In the genomic region with DNA sequence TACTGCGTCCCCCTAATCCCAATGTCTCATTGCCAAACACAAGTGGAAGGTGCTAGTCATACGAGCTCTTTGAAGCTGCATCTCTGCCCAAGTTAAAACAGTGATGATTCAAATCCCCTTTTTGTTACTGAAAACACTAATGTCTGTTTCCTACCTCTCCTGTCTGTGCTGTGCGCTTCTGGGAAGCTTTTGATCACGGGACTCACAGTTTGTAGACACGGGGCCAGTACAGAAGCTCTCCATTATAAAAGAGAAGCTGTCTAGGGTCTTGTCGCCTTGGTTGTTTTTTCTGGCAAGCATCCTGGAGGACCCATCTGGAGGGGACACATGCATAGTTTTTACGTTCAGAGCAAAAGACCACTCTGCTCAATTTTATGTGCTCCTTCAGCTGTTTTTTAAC, we compare ENCODE assay signal across 26 mouse cellular contexts. TPM values are rescaled to one million over a fixed set of nuclear protein-coding genes. Genes with fewer than 3 reads are reported as not detected.
A peak's percentile ranks its signal among the peaks of the same experiment; 100 is the strongest.
DNase-seq lines count a peak whose midpoint lies in the region; ATAC-seq and TF ChIP-seq lines count a peak whose summit lies in the region.
"Had no signal": no experiment of that assay in that cellular context is flagged by ENCODE, and none has a peak within 500 bp of the region (broad histone marks: within the 10 kb centered on the region; RNA-seq: fewer than 3 reads in every experiment).

No protein-coding gene starts in this region.

- no peak for DNase-seq in testis, postnatal 14 days (ENCODE audit: low spot score)
- peak; percentile 20 for DNase-seq in ZHBTc4 (ENCODE audit: low read depth, low spot score)
- no peak for DNase-seq in ovary, adult 18-20 months (ENCODE audit: low spot score)
- DNase-seq: adrenal gland, adult 8-10 months; adrenal gland, postnatal 14 days; adrenal gland, postnatal 36 days; B cell, adult 2 months; cerebellum, adult 11-12 months; cerebellum, adult 2 months; cerebellum, adult 9-10 months; cerebellum, postnatal 10 days; cerebellum, postnatal 25 days had no signal

- peaks cover 4% of the 10 kb centered on the region; the same call in 1 of the 2 replicates for H3K4me1 ChIP-seq in heart, embryonic 12.5 days (replicated peaks)
- H3K4me1 ChIP-seq in heart, embryonic 11.5 days (ENCODE audit: control insufficient read depth, insufficient read depth, low read length) = no peaks in the 10 kb centered on the region
- no peaks in the 10 kb centered on the region; the same call in 1 of the 2 replicates for H3K4me1 ChIP-seq in testis, adult 2 months (ENCODE audit: control insufficient read depth, insufficient read depth, low read length)
- H3K4me1 ChIP-seq: embryonic facial prominence, embryonic 10.5 days; embryonic facial prominence, embryonic 12.5 days; forebrain, embryonic 13.5 days had no signal

- no peaks in the 10 kb centered on the region for H3K27me3 ChIP-seq in heart, embryonic 12.5 days (replicated peaks)
- H3K27me3 ChIP-seq in heart, embryonic 11.5 days (ENCODE audit: control insufficient read depth, insufficient read depth, low read length) = no peaks in the 10 kb centered on the region
- no peaks in the 10 kb centered on the region for H3K27me3 ChIP-seq in testis, adult 2 months (ENCODE audit: control insufficient read depth, insufficient read depth, low read length)
- H3K27me3 ChIP-seq: embryonic facial prominence, embryonic 12.5 days; forebrain, embryonic 13.5 days; Patski had no signal

- TF ChIP-seq CTCF in testis, adult 2 months (IDR thresholded peaks at IDR 0.05; ENCODE audit: control insufficient read depth, insufficient read depth, insufficient replicate concordance, low read depth, low read length) = no peak

- peak overlapping the region; percentile 29; the same call in 1 of the 2 replicates for H3K27ac ChIP-seq in heart, embryonic 12.5 days (ENCODE audit: poor library complexity, severe bottlenecking)
- no peak overlapping the region for H3K27ac ChIP-seq in heart, embryonic 11.5 days (ENCODE audit: low read depth, low read length)
- no peak overlapping the region for H3K27ac ChIP-seq in testis, adult 2 months (ENCODE audit: control insufficient read depth, insufficient read depth, low read depth, low read length)
- H3K27ac ChIP-seq: embryonic facial prominence, embryonic 10.5 days; embryonic facial prominence, embryonic 12.5 days; forebrain, embryonic 13.5 days had no signal

- H3K9ac ChIP-seq in heart, embryonic 12.5 days = no peak overlapping the region
- no peak overlapping the region for H3K9ac ChIP-seq in heart, embryonic 11.5 days (ENCODE audit: low read depth, low read length)
- H3K9ac ChIP-seq: embryonic facial prominence, embryonic 12.5 days; forebrain, embryonic 13.5 days had no signal

- WGBS in heart, embryonic 12.5 days = 63% methylated on average over 7 of the region's 7 CpGs
- 67% methylated on average over 7 of the region's 7 CpGs for WGBS in heart, embryonic 11.5 days (ENCODE audit: insufficient replicate concordance)

- TF ChIP-seq POLR2A in testis, adult 2 months (IDR thresholded peaks at IDR 0.05; ENCODE audit: control insufficient read depth, low read depth, low read length) = no peak

- ATAC-seq in heart, embryonic 12.5 days (ENCODE audit: insufficient number of reproducible peaks, low FRiP score) = no peak
- no peak for ATAC-seq in heart, embryonic 11.5 days (replicated peaks; ENCODE audit: insufficient number of reproducible peaks, low FRiP score, low TSS enrichment)
- ATAC-seq: CD4-positive, CD25-positive, alpha-beta regulatory T cell, adult 4 months; forebrain, embryonic 13.5 days; forebrain, embryonic 16.5 days; Patski had no signal

- H3K4me2 ChIP-seq in heart, embryonic 12.5 days = no peak overlapping the region
- H3K4me2 ChIP-seq in heart, embryonic 11.5 days = no peak overlapping the region
- H3K4me2 ChIP-seq: embryonic facial prominence, embryonic 12.5 days; forebrain, embryonic 13.5 days had no signal

- no peaks in the 10 kb centered on the region for H3K9me3 ChIP-seq in heart, embryonic 12.5 days (replicated peaks)
- no peaks in the 10 kb centered on the region for H3K9me3 ChIP-seq in heart, embryonic 11.5 days (replicated peaks; ENCODE audit: control insufficient read depth, low read length)
- H3K9me3 ChIP-seq: embryonic facial prominence, embryonic 10.5 days; embryonic facial prominence, embryonic 12.5 days; forebrain, embryonic 13.5 days; G1E had no signal

- H3K4me3 ChIP-seq in heart, embryonic 12.5 days = no peak overlapping the region
- no peak overlapping the region for H3K4me3 ChIP-seq in heart, embryonic 11.5 days (ENCODE audit: low read depth, low read length)
- peak overlapping the region; percentile 55 for H3K4me3 ChIP-seq in testis, adult 2 months (ENCODE audit: control insufficient read depth, low read depth, low read length)
- H3K4me3 ChIP-seq: embryonic facial prominence, embryonic 10.5 days; embryonic facial prominence, embryonic 12.5 days; forebrain, embryonic 13.5 days had no signal

- no peaks in the 10 kb centered on the region for H3K36me3 ChIP-seq in heart, embryonic 12.5 days
- no peaks in the 10 kb centered on the region for H3K36me3 ChIP-seq in heart, embryonic 11.5 days (ENCODE audit: control insufficient read depth, insufficient read depth, low read length)
- no peaks in the 10 kb centered on the region for H3K36me3 ChIP-seq in testis, adult 2 months (ENCODE audit: control insufficient read depth, insufficient read depth, low read length)
- H3K36me3 ChIP-seq: embryonic facial prominence, embryonic 10.5 days; embryonic facial prominence, embryonic 12.5 days; G1E had no signal

RNA-seq across cellular contexts. Expression of gene Gm15217, which starts 21.9 kb away (rescaled TPM):
- 0.60 TPM in 1 of 2 replicates, not detected in the other for polyA plus RNA-seq in heart, embryonic 12.5 days (2016; fragmentation: Nextera tagmentation; extraction: Ambion mirVana)
- polyA plus RNA-seq in heart, embryonic 11.5 days (2014; fragmentation: Nextera tagmentation; extraction: Ambion mirVana) = 0.32 TPM in 1 of 2 replicates, not detected in the other
- polyA plus RNA-seq in testis, adult 2 months (2012; rRNA removed) = not detected in 2 replicates
- polyA plus RNA-seq: CD4-positive, CD25-positive, alpha-beta regulatory T cell, adult 4 months; cerebellum, adult 2 months; cortical plate, adult 2 months; embryonic facial prominence, embryonic 10.5 days; embryonic facial prominence, embryonic 14.5 days; forebrain, embryonic 11.5 days; forebrain, embryonic 13.5 days; forebrain, embryonic 16.5 days; frontal cortex, adult 2 months; G1E; Patski had no signal

RNA-seq across cellular contexts. Expression of gene Bmp4, which starts 33.2 kb away (rescaled TPM):
- 35.7 and 41.3 TPM in 2 replicates for polyA plus RNA-seq in heart, embryonic 12.5 days (2016; fragmentation: Nextera tagmentation; extraction: Ambion mirVana)
- 34.1 and 42.2 TPM in 2 replicates for polyA plus RNA-seq in heart, embryonic 11.5 days (2014; fragmentation: Nextera tagmentation; extraction: Ambion mirVana)
- 5.0 and 5.7 TPM in 2 replicates for polyA plus RNA-seq in testis, adult 2 months (2012; rRNA removed)
- polyA plus RNA-seq: CD4-positive, CD25-positive, alpha-beta regulatory T cell, adult 4 months; G1E had no signal
